Comparison of ENCODE assay signal across 7 mouse cellular contexts in genomic region chr16:70214800-70215199, GRCm38 (mm10).
"Had no signal": no experiment of that assay in that cellular context is flagged by ENCODE, and none has a peak within 500 bp of the region (broad histone marks: within the 10 kb centered on the region; RNA-seq: fewer than 3 reads in every experiment).

No protein-coding gene starts in this region.

- H3K36me3 ChIP-seq: midbrain, embryonic 13.5 days had no signal

- H3K27me3 ChIP-seq: midbrain, embryonic 13.5 days had no signal

- H3K4me2 ChIP-seq: midbrain, embryonic 13.5 days had no signal

- ATAC-seq: midbrain, embryonic 13.5 days had no signal

- H3K9ac ChIP-seq: liver, embryonic 14.5 days; midbrain, embryonic 13.5 days had no signal

- H3K4me3 ChIP-seq: left cerebral cortex, adult 2 months; midbrain, embryonic 13.5 days had no signal

- DNase-seq: kidney, postnatal 25 days; lung, adult 18-20 months; right cerebral cortex, postnatal 14 days; thymus, postnatal 4 days had no signal

- H3K9me3 ChIP-seq: midbrain, embryonic 13.5 days had no signal

- H3K4me1 ChIP-seq: midbrain, embryonic 13.5 days had no signal

- H3K27ac ChIP-seq: left cerebral cortex, adult 2 months; liver, embryonic 14.5 days; midbrain, embryonic 13.5 days had no signal
